ENCODE assay signal across 12 mouse cellular contexts in the genomic region with DNA sequence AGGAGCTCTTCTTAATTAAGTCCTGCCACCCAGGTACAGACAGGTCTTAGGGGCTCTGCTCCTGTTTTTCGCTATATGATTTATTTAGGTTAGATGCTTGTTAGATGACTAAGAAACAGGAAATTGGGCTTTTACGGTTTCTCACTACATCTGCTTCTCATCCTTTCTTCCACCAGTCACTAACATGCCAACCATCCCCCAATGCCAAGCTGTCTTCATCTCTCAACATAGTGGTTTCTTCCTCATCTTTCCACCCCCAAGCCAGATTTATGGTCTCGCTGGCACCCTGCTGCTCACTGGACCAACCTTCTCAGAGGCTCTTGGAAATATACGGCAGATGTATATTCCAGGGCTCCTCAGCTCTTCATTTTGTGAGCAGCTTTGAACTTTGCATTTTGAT. TPM values are rescaled to one million over a fixed set of nuclear protein-coding genes. Genes with fewer than 3 reads are reported as not detected.
A peak's percentile ranks its signal among the peaks of the same experiment; 100 is the strongest.
DNase-seq lines count a peak whose midpoint lies in the region; ATAC-seq and TF ChIP-seq lines count a peak whose summit lies in the region.
"Had no signal": no experiment of that assay in that cellular context is flagged by ENCODE, and none has a peak within 500 bp of the region (broad histone marks: within the 10 kb centered on the region; RNA-seq: fewer than 3 reads in every experiment).

No protein-coding gene starts in this region.

- no peaks in the 10 kb centered on the region for H3K27me3 ChIP-seq in liver, adult 2 months (ENCODE audit: control insufficient read depth, insufficient read depth, low read length)
- H3K27me3 ChIP-seq in embryonic facial prominence, embryonic 13.5 days, result no peaks in the 10 kb centered on the region
- H3K27me3 ChIP-seq in midbrain, embryonic 13.5 days, result no peaks in the 10 kb centered on the region

- ATAC-seq in embryonic facial prominence, embryonic 13.5 days (ENCODE audit: insufficient number of reproducible peaks, insufficient read depth, low FRiP score, low TSS enrichment, low read depth), result no peak
- ATAC-seq in midbrain, embryonic 13.5 days, result no peak

- DNase-seq in liver, adult 2 months (ENCODE audit: extremely low read depth, low read depth, low spot score), result no peak
- DNase-seq in liver (no peak), MN1 (ENCODE audit: low spot score) (peak; percentile 51)
- no peak for DNase-seq in adrenal gland, postnatal 10 days
- DNase-seq in spleen, adult 12 weeks (ENCODE audit: low spot score), result no peak
- DNase-seq: heart, adult 11 months; kidney, postnatal 10 days; thymus, postnatal 25 days had no signal

- H3K4me2 ChIP-seq in embryonic facial prominence, embryonic 13.5 days, result peak overlapping the region; percentile 98
- peak overlapping the region; percentile 90 for H3K4me2 ChIP-seq in midbrain, embryonic 13.5 days (replicated peaks)

- WGBS in liver, adult 2 months, result 94% methylated on average over 4 of the region's 4 CpGs
- 69% methylated on average over 4 of the region's 4 CpGs for WGBS in embryonic facial prominence, embryonic 13.5 days
- 94% methylated on average over 4 of the region's 4 CpGs for WGBS in midbrain, embryonic 13.5 days

- no peaks in the 10 kb centered on the region for H3K9me3 ChIP-seq in embryonic facial prominence, embryonic 13.5 days
- H3K9me3 ChIP-seq in midbrain, embryonic 13.5 days, result no peaks in the 10 kb centered on the region

- TF ChIP-seq CTCF in liver, adult 2 months (IDR thresholded peaks at IDR 0.05; ENCODE audit: low read depth, low read length), result no peak

- H3K4me1 ChIP-seq in liver, adult 2 months (ENCODE audit: control insufficient read depth, insufficient read depth, low read length), result peaks cover 13% of the 10 kb centered on the region
- peaks cover 23% of the 10 kb centered on the region for H3K4me1 ChIP-seq in embryonic facial prominence, embryonic 13.5 days
- peaks cover 29% of the 10 kb centered on the region for H3K4me1 ChIP-seq in midbrain, embryonic 13.5 days (replicated peaks)

- H3K4me3 ChIP-seq in liver, adult 2 months (ENCODE audit: insufficient read depth, low read depth, low read length), result no peak overlapping the region
- 0 out of 2 replicates have a peak overlapping the region, but pooled peaks have one; percentile 99 for H3K4me3 ChIP-seq in embryonic facial prominence, embryonic 13.5 days
- peak overlapping the region; percentile 84 for H3K4me3 ChIP-seq in midbrain, embryonic 13.5 days (replicated peaks)

- peak overlapping the region; percentile 95 for H3K27ac ChIP-seq in liver, adult 2 months (replicated peaks; ENCODE audit: insufficient read depth, low read depth, low read length)
- no peak overlapping the region for H3K27ac ChIP-seq in embryonic facial prominence, embryonic 13.5 days
- H3K27ac ChIP-seq in midbrain, embryonic 13.5 days, result no peak overlapping the region
- H3K27ac ChIP-seq: liver, embryonic 14.5 days had no signal

- H3K79me2 ChIP-seq in liver, adult 2 months (ENCODE audit: control insufficient read depth, insufficient read depth, low read length), result peaks cover 6% of the 10 kb centered on the region; the same call in 1 of the 2 replicates

- peaks cover 27% of the 10 kb centered on the region for H3K36me3 ChIP-seq in liver, adult 2 months (ENCODE audit: control insufficient read depth, insufficient read depth, low read length)
- peaks cover 53% of the 10 kb centered on the region for H3K36me3 ChIP-seq in embryonic facial prominence, embryonic 13.5 days
- H3K36me3 ChIP-seq in midbrain, embryonic 13.5 days, result peaks cover 52% of the 10 kb centered on the region

- no peak overlapping the region for H3K9ac ChIP-seq in liver, adult 2 months (ENCODE audit: low read depth, low read length)
- no peak overlapping the region for H3K9ac ChIP-seq in embryonic facial prominence, embryonic 13.5 days
- H3K9ac ChIP-seq in midbrain, embryonic 13.5 days (replicated peaks), result no peak overlapping the region
- H3K9ac ChIP-seq: liver, embryonic 14.5 days had no signal

- no peak for TF ChIP-seq POLR2A in liver, adult 2 months (IDR thresholded peaks at IDR 0.05; ENCODE audit: extremely low read depth, insufficient read depth, low read length)

RNA-seq across cellular contexts. Expression of gene Selenoo, which starts 1.8 kb away (rescaled TPM):
- 91.0 and 101 TPM in 2 replicates for total RNA-seq in liver, adult 2 months (2014; rRNA removed)
- 105 and 122 TPM in 2 replicates for polyA plus RNA-seq in liver, adult 2 months (2012; rRNA removed)
- polyA plus RNA-seq in embryonic facial prominence, embryonic 13.5 days (2015; fragmentation: Nextera tagmentation; extraction: Ambion mirVana), result 20.2 and 24.0 TPM in 2 replicates
- polyA plus RNA-seq in midbrain, embryonic 13.5 days (2015; fragmentation: Nextera tagmentation; extraction: Ambion mirVana), result 20.2 and 23.9 TPM in 2 replicates
- total RNA-seq in adrenal gland, postnatal 10 days (2021), result 10 to 100 TPM; 29.8 to 29.9 TPM

RNA-seq across cellular contexts. Expression of gene Trabd, which starts 15.7 kb away (rescaled TPM):
- total RNA-seq in liver, adult 2 months (2014; rRNA removed), result 64.0 and 64.4 TPM in 2 replicates
- polyA plus RNA-seq in liver, adult 2 months (2012; rRNA removed), result 65.5 and 81.6 TPM in 2 replicates
- polyA plus RNA-seq in embryonic facial prominence, embryonic 13.5 days (2015; fragmentation: Nextera tagmentation; extraction: Ambion mirVana), result 47.3 and 47.7 TPM in 2 replicates
- polyA plus RNA-seq in midbrain, embryonic 13.5 days (2015; fragmentation: Nextera tagmentation; extraction: Ambion mirVana), result 36.8 and 40.7 TPM in 2 replicates
- 10 to 100 TPM; 42.9 to 48.5 TPM for total RNA-seq in adrenal gland, postnatal 10 days (2021)

RNA-seq across cellular contexts. Expression of gene Panx2, which starts 31.1 kb away (rescaled TPM):
- not detected in 2 replicates for total RNA-seq in liver, adult 2 months (2014; rRNA removed)
- not detected in 2 replicates for polyA plus RNA-seq in liver, adult 2 months (2012; rRNA removed)
- polyA plus RNA-seq in embryonic facial prominence, embryonic 13.5 days (2015; fragmentation: Nextera tagmentation; extraction: Ambion mirVana), result 0.69 and 0.96 TPM in 2 replicates
- 4.1 and 4.5 TPM in 2 replicates for polyA plus RNA-seq in midbrain, embryonic 13.5 days (2015; fragmentation: Nextera tagmentation; extraction: Ambion mirVana)
- total RNA-seq in adrenal gland, postnatal 10 days (2021), result 1 to 10 TPM; 1.5 to 1.9 TPM
- total RNA-seq: hematopoietic stem cell, adult 5-6 weeks had no signal

RNA-seq across cellular contexts. Expression of gene Tubgcp6, which starts 32.2 kb away (rescaled TPM):
- total RNA-seq in liver, adult 2 months (2014; rRNA removed), result 6.5 and 7.5 TPM in 2 replicates
- 9.1 and 13.2 TPM in 2 replicates for polyA plus RNA-seq in liver, adult 2 months (2012; rRNA removed)
- polyA plus RNA-seq in embryonic facial prominence, embryonic 13.5 days (2015; fragmentation: Nextera tagmentation; extraction: Ambion mirVana), result 17.0 and 18.0 TPM in 2 replicates
- 17.4 and 19.9 TPM in 2 replicates for polyA plus RNA-seq in midbrain, embryonic 13.5 days (2015; fragmentation: Nextera tagmentation; extraction: Ambion mirVana)
- 10 to 100 TPM; 13.5 to 18.6 TPM for total RNA-seq in adrenal gland, postnatal 10 days (2021)

RNA-seq across cellular contexts. Expression of gene Hdac10, which starts 37.8 kb away (rescaled TPM):
- 10.0 and 10.5 TPM in 2 replicates for total RNA-seq in liver, adult 2 months (2014; rRNA removed)
- polyA plus RNA-seq in liver, adult 2 months (2012; rRNA removed), result 16.8 and 22.0 TPM in 2 replicates
- polyA plus RNA-seq in embryonic facial prominence, embryonic 13.5 days (2015; fragmentation: Nextera tagmentation; extraction: Ambion mirVana), result 19.5 and 19.6 TPM in 2 replicates
- polyA plus RNA-seq in midbrain, embryonic 13.5 days (2015; fragmentation: Nextera tagmentation; extraction: Ambion mirVana), result 25.0 and 26.0 TPM in 2 replicates
- total RNA-seq in adrenal gland, postnatal 10 days (2021), result 10 to 100 TPM; 10.5 to 17.8 TPM
